Mouse (Mus musculus): ENCODE results near the gene Olfr891. TPM values are rescaled to one million over a fixed set of nuclear protein-coding genes. Genes with fewer than 3 reads are reported as not detected.
"Not testable (repeated sequence)": the region's sequence is repeated elsewhere in the genome, so short reads cannot be mapped to it uniquely, and the experiment has no call there.

The Olfr891 gene
- total RNA-seq (2021), result not detected in 2 replicates
- long read RNA-seq, result 0 reads

GRCm38 (mm10) chr9:38180721-38181120, at the start of gene Olfr891:
Olfr891 (minus strand) TSS chr9:38180821.
- no peak for DNase-seq

- DNase-seq, result no peak
These were observed 37.1 kb upstream of the Olfr891 start, which contains the start of gene Olfr894 for GRCm38 (mm10) chr9:38217755-38218154. Olfr894 (plus strand) TSS chr9:38218055.

- DNase-seq, result no peak
These were observed 27.4 kb upstream of the Olfr891 start, which contains the start of gene Olfr893 for GRCm38 (mm10) chr9:38208065-38208464. Olfr893 (plus strand) TSS chr9:38208365.

GRCm38 (mm10) chr9:38168341-38168740, 12.3 kb downstream of the Olfr891 start:
- DNase-seq, result not testable (repeated sequence)

- DNase-seq, result no peak
These were observed 38.4 kb downstream of the Olfr891 start, which contains the start of gene Olfr890 for GRCm38 (mm10) chr9:38142217-38142616. Olfr890 (plus strand) TSS chr9:38142517.

Other genes starting within 250 kb of the Olfr891 start
- not detected in 2 replicates for gene Olfr881, start 189.0 kb downstream of the Olfr891 start, total RNA-seq (2021)
- not detected in 2 replicates for gene Olfr883, start 155.0 kb downstream of the Olfr891 start, total RNA-seq (2021)
- not detected in 2 replicates for gene Olfr884, start 134.3 kb downstream of the Olfr891 start, total RNA-seq (2021)
- gene Olfr885, start 119.5 kb downstream of the Olfr891 start, total RNA-seq (2021), result not detected in 2 replicates
- not detected in 2 replicates for gene Olfr887, start 96.7 kb downstream of the Olfr891 start, total RNA-seq (2021)
- gene Olfr888, start 72.7 kb downstream of the Olfr891 start, total RNA-seq (2021), result not detected in 2 replicates
- gene Olfr889, start 65.6 kb downstream of the Olfr891 start, total RNA-seq (2021), result 0.12 TPM in 1 of 2 replicates, not detected in the other
- not detected in 2 replicates for gene Olfr890, start 38.3 kb downstream of the Olfr891 start, total RNA-seq (2021)
- gene Olfr893, start 27.5 kb upstream of the Olfr891 start, total RNA-seq (2021), result not detected in 2 replicates
- not detected in 2 replicates for gene Olfr894, start 37.2 kb upstream of the Olfr891 start, total RNA-seq (2021)
- not detected in 2 replicates for gene Olfr143, start 72.0 kb upstream of the Olfr891 start, total RNA-seq (2021)
- not detected in 2 replicates for gene Olfr895, start 87.0 kb upstream of the Olfr891 start, total RNA-seq (2021)
- gene Olfr896-ps1, start 110.3 kb upstream of the Olfr891 start, total RNA-seq (2021), result not detected in 2 replicates
- not detected in 2 replicates for gene Olfr25, start 148.2 kb upstream of the Olfr891 start, total RNA-seq (2021)
- not detected in 2 replicates for gene Olfr898, start 167.6 kb upstream of the Olfr891 start, total RNA-seq (2021)
- gene Olfr250, start 186.1 kb upstream of the Olfr891 start, total RNA-seq (2021), result not detected in 2 replicates
- not detected in 2 replicates for gene Olfr251, start 196.3 kb upstream of the Olfr891 start, total RNA-seq (2021)
- not detected in 2 replicates for gene Olfr147, start 220.9 kb upstream of the Olfr891 start, total RNA-seq (2021)
- not detected in 2 replicates for gene Olfr901, start 248.6 kb upstream of the Olfr891 start, total RNA-seq (2021)

Measured in adrenal gland, postnatal 25 days (tissue).